Comparison of ENCODE assay signal across 8 mouse cellular contexts in the genomic region with DNA sequence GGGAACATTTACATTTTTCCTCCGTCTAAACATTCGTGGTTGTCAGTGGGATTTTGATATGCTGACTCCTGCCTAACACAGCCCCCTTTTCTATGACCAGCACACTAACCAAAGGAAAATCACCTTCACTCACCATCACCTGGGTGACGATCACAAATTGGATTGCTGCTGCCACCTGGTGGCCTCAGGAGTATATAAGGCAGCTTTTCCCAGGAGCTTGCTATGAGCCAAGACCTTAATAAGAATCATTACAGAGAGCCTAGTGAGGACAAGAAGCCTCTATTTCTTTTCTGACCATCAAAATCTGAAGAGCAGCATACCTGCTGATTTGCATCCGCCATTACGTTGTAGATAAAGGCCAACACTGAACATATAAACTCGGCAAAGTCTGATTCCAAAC.
DNase-seq lines count a peak whose midpoint lies in the region; TF ChIP-seq lines count a peak whose summit lies in the region.

No protein-coding gene starts in this region.

- 30% methylated on average over 6 of the region's 6 CpGs for WGBS in bone marrow, adult 2 months

- peak; percentile 67 for TF ChIP-seq CTCF in bone marrow, adult 2 months (IDR thresholded peaks at IDR 0.05; ENCODE audit: control insufficient read depth, insufficient read depth, low read length)
- TF ChIP-seq CTCF in embryonic fibroblast, embryonic 13.5 days (IDR thresholded peaks at IDR 0.05; ENCODE audit: borderline replicate concordance, insufficient read depth, low read length), result peak; percentile 46; the same call in 1 of the 2 replicates

- intact Hi-C loops in gastrocnemius, postnatal 14 days (cut with DNase I; ENCODE audit: low total_unique reads), result no loop called here

- no peak overlapping the region for H3K27ac ChIP-seq in bone marrow, adult 2 months (ENCODE audit: control insufficient read depth, insufficient read depth, low read depth, low read length, poor library complexity)
- H3K27ac ChIP-seq in embryonic fibroblast, embryonic 13.5 days (ENCODE audit: insufficient read depth, low read length), result no peak overlapping the region

- TF ChIP-seq POLR2A in bone marrow, adult 2 months (IDR thresholded peaks at IDR 0.05; ENCODE audit: borderline replicate concordance, control insufficient read depth, low read depth, low read length), result no peak
- TF ChIP-seq POLR2A in embryonic fibroblast, embryonic 13.5 days (IDR thresholded peaks at IDR 0.05; ENCODE audit: low read depth, low read length), result no peak

- H3K4me3 ChIP-seq in bone marrow, adult 2 months (replicated peaks; ENCODE audit: control insufficient read depth, low read depth, low read length), result no peak overlapping the region
- no peak overlapping the region for H3K4me3 ChIP-seq in embryonic fibroblast, embryonic 13.5 days (ENCODE audit: insufficient read depth, low read length)

- peak; percentile 28 for DNase-seq in 3134 (ENCODE audit: extremely low read depth, insufficient read length, low spot score)
- DNase-seq in B cell, adult 2 months, result peak; percentile 64 to 65
- DNase-seq in kidney, adult 9 months, result peak; percentile 72
- peak; percentile 19 for DNase-seq in lung, postnatal 10 days
- DNase-seq in retina, postnatal 1 day, result peak; percentile 68
- DNase-seq in gastrocnemius, postnatal 14 days, result no peak

- H3K4me1 ChIP-seq in bone marrow, adult 2 months (ENCODE audit: control insufficient read depth, insufficient read depth, low read length), result no peaks in the 10 kb centered on the region
- H3K4me1 ChIP-seq in embryonic fibroblast, embryonic 13.5 days (ENCODE audit: control insufficient read depth, insufficient read depth, low read length), result no peaks in the 10 kb centered on the region; the same call in 1 of the 2 replicates
